Mouse (Mus musculus) natural killer cell, adult 2 months (primary cell): Measurements from ENCODE around the gene Fhit.
A peak's percentile ranks its signal among the peaks of the same experiment; 100 is the strongest.

ENCODE experiments used
- DNase-seq, 2 experiments: peaks; one replicate each; pipeline ENCODE4 v3.0.0; 2022; ENCODE audit warnings: low spot score in 2 of 2

Gene Fhit

DNA sequence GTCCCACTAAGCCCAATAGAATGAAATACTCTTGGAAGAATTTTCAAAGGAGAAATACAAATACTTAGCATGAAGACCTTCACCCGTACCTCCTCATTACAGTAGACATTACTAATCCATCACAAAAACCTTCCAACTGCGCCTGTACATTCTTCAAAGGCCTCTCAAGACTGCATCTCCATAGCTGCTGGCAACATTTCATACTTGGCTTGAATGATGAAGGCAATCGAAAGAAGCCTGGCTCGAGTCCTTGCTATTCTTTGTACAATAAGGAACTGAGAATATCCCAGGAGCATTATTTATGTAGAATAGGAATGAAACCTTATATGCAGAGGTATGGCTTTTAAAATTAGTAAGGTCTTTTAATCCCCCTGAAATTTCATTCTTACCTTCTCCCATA is 636.0 kb downstream of the Fhit start:
- no peak for DNase-seq

DNA sequence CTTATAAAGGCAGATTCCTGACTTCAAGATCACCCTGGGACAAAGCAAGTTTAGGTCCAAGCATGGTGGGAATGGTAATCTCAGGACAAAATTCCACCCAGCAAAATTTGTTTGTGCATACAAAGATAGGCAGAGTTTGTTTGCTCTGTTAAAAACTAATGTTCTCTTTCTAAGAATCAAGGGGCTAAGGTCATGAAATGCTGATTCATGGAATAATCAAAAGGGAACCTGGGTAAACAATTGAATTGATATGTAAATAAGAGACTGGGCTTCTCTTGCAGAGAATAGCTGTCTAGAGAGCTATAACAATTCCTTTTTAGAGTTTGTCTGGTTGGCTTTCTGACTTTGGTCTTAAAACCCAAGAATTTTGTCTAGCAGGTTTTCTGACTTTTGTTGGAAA is 647.8 kb downstream of the Fhit start:
- no peak for DNase-seq

DNA sequence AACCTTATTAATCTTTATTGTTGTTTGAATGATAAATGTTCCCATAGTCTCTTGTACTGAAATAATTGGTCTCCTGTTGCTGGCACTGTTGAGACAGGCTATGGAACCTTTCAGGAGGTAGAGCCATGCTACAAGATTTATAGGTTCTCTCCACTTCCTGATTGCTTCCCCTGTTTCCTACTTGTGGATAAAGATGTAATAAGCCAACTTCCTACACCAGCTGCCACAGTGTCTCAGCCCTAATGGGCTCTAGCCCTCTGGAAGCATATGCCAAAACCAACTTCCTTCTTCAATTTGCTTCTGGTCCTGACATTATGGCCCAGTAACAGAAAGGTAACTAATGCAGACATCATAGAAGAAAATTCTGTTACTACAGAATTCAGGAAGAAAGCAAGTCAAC is 652.6 kb downstream of the Fhit start:
- no peak for DNase-seq

DNA sequence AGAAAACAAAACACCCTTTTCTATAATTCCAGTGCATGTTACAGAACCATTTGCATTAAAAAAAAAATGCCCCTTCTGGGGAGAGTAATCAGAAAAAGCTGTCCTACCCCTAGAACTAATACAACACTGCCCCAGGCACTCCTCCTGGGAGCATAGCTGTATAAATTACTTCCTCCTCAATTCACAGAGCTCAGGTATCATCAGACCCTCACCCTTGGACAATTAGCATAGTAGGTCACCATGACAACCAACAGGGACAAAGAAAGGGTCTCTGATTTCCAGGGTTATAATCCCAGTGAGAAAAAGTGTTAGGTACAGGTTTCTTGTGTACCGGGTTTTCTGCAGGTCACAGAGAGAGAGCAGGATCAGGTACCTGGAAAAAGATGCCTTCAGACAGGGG is 654.3 kb downstream of the Fhit start:
- DNase-seq, result no peak

DNA sequence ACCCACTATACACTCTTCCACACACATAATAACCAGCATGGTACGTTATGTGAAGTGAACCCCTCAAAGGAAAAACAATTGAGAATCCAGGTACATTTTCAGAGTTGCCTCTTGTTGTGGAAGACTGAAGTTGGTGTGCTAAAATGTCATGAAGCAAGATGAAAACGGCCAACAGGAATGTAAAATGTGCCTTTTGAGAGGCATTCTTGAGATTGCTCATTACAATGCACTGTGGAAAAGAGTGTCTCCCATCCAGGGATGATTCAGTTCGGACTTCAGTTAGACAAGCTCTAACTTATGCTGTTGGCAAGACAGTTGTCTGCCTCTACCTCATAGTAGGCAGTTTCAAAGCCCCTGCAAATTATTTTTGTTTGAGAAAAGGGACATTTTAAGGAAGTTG is 676.0 kb downstream of the Fhit start:
- no peak for DNase-seq

DNA sequence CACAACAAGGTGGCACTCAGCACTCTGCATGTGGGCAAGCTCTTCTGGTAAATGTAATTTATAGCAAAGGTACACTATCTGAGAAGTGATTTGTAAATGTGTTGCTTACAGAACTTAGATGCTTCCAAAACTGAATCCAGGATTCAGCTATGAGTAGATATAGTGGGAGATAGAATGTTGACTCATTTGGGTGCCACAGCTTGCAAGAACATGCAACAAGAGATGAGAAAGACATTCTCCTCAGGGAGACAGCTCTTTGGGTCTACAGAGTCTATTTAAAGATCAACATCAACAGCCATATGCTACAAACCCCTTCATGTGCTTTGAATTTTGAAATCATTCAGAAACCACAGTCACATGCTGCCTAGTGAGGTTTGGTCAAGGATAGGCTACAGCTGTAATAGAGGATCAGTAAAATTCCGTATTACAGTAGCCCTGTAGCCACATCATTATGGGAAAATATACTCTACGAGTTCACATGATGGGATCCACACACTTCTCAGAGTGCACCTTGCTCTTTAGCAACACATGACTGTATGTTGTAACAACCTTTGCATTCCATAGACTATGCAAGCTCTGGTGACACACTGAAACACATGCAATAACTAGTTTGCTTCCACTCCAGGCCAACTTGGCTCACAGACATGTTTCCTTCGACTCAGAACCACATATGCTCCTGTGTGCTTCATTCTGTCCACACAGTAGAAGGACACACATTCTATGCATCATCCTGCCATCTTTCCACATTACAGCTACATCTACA is 678.8 kb downstream of the Fhit start:
- no peak for DNase-seq

DNA sequence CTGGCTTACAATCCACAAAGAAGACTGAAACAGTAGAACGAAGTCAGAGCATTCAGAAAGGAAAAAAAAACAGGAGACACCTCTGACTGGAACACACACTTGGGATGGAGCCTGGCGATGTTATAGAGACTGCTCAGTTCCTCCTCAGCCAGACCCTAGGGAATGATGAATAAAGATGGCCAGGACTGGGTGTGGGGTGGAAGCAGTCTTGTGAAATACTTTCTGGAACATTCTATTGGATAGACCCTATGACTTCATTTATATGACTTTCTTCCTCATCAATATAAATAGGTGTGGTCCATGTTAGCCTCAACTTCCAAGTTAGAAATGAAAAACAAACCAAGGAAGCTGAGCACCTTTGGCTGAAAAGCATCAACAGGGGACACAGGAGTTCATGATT is 680.5 kb downstream of the Fhit start:
- DNase-seq, result no peak

DNA sequence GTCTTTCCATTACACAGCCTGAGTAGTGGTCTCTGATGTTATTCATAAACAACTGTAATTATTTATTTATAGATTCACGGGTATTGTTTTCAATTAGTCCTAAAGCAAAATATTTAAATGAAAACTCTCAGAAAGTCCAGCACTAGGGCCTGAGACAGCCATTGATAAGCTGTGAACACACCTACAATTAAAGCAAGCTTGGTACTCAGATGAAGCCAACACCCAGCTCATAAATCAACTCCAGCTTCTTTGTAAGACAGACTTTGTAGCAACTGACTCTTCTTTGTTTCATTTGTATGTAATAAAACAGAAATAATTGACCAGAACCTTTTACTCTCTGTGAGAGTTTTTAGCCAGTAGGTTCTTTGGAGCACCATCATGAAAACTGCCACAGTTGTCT is 681.2 kb downstream of the Fhit start:
- no peak for DNase-seq

DNA sequence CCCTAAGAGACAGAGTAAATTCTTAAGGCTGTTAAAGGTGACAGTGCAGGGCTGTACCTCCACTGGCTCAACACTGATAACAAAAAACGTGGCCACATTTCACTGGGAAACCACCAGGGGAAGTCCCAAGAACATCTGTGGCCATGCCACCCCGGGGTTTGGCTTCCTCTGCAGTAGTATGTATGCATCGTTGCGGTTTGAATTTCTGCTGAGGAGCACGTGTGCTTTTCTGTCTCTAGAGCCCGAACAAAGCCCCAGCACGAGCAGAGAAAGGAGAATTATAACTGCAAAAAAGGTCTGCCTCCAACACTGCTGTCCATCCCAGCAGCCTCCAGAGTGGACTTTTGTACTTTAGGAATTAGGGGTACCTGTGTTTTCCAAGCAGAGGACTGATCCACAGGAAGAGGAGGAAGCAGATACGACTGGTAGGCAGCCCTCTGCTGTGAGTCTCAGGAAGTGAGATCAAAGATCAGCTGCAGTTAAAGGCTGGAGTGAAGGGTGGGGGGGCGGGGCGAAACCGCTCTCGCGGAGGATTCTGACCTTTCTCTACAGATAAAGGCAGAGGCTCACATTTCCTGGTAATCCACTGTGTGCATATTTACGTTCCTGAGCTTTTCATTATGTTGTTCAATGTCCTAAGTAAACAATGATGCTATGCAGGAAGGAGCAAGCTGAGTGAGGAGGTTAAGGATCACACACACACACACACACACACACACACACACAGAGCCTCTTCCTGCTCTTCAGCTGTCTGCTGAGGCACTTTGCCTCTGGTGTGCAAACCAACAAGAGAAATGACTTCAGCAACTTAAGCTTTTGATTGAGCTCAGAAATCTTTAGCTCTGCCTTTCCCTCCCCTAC is 708.6 kb downstream of the Fhit start:
- DNase-seq, result peak; percentile 92 to 93

DNA sequence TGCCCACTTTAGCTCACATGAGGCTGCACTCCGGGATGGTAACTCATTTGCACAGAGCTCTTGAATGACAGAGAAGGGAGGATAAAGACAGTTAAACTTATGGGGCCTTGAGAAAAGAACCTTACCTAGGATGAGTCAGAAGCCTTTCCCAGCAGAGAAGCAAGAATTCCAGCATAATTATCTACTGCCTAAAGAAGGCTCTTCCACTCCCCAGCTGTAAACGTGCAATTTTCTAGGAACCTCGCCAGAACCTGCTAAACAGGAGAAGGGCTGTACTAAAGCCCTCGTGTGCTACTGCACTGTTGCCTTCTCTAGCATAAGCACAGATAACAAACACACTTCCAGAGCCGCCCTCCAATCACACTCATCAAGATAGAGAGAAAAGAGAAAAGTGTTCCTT is 709.6 kb downstream of the Fhit start:
- DNase-seq, result no peak

DNA sequence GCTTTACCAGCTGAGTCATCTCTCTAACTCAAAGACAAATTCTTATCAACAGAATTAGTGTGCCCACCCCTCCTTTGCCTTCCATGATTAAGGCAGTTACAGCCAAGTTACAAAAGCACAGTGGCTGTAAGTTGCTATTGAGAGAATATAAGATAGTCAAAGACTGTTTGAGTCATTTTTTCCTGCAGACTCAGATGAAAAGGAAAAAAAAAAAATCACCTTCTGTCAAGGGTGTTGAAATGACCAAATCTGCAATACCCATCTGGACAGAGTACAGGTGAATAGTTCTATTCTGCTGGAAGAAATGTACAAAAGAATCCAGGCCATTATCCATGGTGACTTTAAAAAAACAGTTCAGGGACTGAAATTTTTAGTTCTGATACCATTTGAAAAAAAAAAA is 716.5 kb downstream of the Fhit start:
- no peak for DNase-seq

DNA sequence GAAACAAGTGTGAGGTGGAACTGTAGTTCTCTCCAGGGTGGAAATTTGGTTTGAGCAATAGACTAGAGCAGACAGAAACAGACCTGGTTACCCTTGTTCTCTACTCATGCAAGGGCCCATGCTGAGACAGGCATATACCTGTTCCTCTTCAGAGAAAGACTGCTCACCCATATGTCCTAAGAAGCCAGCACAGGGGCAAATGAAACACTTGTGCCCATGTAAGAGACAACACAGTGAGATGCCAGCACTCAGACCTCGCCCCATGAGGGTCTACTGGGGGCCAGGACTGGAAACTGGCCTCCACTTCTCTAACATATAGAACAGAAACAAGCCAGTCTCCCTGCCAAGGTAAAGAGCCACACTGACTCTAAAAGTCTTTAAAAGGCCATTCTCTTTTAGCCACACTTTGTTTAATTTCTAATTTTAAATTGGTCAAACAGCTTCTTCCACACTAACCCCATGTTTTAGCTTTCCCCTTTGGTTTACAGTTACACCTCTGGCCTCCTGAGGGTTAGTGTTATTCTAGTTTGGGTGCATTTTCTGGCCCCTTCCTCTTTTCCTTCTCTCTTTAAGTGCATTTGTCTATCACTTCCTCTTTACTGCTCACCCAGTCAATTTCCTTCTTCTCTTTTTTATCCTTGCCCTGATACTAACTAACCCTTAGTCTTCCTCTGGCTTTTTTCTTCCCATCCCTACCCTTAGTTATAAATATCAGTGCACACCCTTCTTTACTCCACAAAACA is 722.7 kb downstream of the Fhit start:
- DNase-seq, result no peak

DNA sequence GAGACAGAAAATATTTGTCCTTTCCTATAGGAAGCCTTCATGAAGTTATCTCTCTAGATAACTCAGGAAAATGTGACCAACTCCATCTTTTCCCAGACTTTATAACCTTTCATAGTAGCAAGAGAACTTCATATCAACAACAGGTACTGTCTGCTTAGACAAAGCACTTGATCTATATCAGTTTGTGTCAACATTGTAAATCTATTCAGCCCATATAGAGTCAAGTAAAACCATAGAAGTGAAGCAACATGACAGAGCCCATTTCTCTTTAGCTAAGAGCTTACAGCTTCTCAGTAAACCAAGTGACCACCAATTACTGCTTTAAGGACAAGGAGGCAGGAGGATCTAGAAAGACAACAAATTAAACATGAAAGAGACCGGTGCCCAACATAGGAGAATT is 725.6 kb downstream of the Fhit start:
- no peak for DNase-seq

DNA sequence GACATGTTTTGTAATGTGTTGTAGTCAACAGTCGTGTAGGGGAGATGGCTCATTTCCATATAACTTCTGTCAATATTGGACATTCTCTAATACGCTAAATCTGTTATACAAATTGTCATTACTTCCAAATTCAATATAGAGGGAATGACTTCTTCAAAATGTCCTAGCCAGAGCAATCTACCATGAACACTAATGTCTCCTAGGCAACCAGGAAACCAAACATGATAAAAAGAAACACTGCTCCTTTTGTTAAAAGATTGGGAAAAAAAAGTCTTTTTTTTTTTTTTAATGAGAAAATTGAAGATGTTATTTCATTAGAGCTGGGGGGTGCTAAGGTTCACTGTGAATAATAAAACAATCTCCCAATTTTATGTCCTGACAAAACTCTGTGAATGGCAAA is 729.3 kb downstream of the Fhit start:
- DNase-seq, result no peak

DNA sequence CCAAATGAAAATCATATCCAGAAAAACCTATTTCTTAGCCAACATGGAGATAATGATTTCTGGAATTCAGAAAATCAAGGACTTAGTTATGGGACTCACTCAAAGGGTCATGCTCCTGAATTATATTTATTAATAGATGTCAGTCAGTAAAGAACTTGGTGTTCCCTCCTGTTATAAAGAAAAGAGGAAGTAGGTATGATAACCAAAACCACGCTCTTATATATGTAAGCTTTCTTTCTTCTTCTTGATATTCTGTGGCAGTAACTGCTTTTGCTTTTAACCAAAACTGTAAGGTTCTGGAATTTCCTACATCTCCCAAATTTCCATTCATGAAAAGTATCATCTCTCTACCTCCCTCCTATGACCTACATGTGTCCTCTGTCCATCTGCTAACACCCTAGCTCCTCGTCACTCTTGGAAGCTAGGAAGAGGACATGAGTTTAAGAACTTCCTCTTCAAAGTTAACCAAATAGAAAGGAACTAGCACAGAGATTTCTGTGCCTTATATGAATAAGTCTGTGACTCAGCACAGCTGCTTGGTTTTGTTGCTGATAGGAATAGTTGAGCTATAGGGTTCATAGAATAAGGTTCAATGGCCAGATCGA is 731.3 kb downstream of the Fhit start:
- DNase-seq, result peak in 1 of 2 experiments; percentile 9

DNA sequence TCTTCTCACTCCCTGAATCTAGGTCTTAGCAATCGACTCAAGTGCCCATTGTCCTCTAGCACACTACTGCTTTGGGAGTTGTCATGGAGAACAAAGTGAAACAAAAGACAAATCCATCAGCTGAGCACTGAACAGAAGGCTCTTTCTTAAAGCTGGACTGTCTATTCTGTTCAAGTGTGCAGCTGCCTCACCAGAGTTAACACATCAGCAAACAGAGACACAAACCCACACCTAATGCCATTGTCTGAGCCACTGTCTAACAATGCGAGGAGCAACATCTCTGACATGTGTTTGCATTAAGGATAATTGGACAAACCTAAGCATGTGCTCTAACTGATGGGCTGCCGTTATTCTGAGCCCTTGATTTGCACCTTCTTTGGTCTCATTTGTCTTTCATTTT is 738.3 kb downstream of the Fhit start:
- no peak for DNase-seq

DNA sequence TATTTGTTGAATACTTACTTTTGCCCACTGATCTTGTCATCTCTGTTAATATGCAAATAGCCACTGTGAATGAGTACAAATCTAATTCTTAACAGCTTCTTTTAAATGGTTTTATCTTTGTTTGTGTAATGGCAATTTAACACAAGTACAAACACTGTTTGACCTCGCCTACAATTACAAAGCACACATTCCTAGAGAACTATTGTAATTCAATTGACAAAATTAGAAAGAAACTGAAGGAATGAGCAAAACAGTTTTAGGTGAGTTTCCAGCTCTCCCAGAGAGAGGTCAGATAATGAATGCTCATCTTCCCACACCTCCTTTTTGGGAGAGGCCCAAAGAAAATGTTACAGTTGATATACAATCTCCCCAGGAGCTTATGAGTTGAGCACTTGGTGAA is 739.6 kb downstream of the Fhit start:
- no peak for DNase-seq

DNA sequence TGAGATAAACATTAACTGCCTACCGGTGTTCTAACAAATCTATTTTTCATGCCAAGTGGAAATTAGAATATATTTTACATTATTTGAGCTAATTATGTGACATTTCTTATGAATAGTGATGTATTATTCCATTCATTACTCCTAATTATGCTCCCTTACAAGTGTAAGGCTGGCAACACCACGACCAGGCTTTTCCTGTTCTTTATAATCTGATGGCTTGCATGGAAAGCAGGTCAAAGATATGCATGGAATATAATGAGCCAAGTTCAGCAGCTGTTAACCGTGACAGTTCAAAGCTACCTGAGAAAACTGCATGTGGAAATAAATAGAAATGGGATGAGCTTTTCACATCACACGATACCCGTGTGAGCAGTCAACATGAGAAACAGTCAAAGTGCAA is 746.8 kb downstream of the Fhit start:
- DNase-seq, result no peak

DNA sequence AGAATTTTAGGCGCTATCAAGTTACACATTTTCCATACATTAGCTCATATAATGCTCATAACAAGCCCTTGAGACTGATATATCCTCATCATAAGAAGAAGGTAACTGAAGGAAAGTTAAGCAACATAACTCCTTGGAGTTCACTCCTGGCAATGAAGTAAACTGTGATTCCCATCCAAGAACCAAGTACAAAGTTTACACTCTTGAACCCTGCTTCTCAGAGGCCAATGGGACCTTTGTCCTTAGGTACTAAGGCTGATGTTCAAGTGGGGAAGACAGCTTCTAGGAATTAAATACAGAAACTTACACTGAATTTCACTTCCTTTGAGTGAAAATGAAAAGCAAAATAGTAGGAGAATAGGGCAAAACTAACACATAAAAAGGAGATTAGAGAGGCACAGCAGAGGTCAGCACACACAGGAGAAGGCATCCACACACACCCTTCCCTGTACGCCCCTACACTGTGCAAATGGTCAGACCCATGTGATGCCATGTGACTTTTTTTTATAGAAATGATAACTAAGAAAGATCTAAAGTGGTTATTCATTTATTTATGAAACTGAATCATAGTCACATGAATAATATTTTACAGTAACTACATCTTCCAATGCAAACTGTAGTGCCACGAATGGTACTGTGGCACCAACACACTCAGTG is 752.4 kb downstream of the Fhit start:
- DNase-seq, result no peak

DNA sequence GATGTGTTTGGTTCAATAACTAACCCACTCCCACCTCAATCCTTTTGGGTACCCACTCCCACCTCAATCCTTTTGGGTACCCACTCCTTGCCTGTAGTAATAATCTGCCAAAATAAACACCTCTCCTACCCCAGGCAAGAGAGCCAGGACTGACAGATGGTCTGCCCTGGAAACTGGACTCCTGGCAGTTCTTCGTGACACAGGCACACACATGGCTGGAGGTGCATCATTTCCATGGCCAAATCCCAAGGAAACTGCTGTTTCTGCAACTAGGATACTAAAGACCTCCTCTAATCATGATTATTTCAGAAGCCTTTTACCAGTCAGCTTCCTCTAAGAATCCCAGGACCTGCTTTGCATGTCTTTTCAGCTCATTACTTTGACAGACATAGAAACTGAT is 756.5 kb downstream of the Fhit start:
- DNase-seq, result no peak

DNA sequence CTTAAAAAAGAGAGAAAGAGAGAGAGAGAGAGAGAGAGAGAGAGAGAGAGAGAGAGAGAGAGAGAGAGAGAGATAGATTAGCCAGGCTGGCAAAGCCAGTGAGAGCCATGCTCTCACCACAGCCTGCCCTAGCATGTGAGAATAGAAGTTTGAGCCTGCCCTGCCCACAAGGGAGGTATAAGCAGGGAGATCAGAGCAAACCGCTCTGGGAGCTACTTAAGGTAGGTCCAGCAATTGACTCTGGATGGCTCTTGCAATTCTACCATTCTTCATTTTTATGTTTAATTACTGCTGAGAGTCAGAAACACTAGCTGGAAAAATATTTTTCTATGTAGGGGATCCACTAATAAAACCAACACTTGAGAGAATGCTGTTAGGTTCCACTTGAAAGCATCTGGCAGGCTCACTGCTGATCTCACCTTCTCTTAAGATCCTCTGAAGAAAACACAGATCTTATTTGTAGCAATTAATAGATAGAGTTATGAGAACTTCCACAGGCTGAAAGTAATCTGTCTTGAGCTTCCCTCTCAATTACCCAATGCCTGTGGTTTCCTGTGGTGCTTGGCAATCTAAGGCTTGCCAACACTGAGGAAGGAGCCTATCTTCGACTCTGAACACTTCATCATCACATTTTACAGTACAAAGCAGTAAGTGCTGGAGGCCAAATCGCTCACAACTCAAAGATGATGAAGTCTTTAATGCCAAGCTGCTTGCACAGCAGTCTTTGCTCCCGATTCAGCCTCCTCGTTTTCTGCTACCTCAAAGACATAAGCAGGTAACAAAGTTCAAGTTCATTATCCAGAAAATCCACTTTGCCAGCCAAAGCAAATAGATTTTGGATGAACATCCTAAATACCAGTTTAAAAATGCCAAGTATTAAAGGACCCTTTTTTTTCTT is 793.8 kb downstream of the Fhit start:
- no peak for DNase-seq
